Mouse (Mus musculus) skeletal muscle tissue, adult 2 months (tissue): Measurements from ENCODE around the gene Hipk1.
A peak's percentile ranks its signal among the peaks of the same experiment; 100 is the strongest.
"Not testable (repeated sequence)": the region's sequence is repeated elsewhere in the genome, so short reads cannot be mapped to it uniquely, and the experiment has no call there.

Experiments used
- DNase-seq: peaks from one replicate; pipeline ENCODE4 v3.0.0-alpha.2; 2012; ENCODE audit warnings: low read depth, low spot score

The Hipk1 gene

GRCm38 (mm10) chr3:103792566-103792965, 1.2 kb upstream of the Hipk1 start:
- no peak for DNase-seq

- DNase-seq, result not testable (repeated sequence)
Measured at GRCm38 (mm10) chr3:103792111-103792406, 696 bp upstream of the Hipk1 start.

GRCm38 (mm10) chr3:103790346-103791145, 817 bp downstream of the Hipk1 start:
- no peak for DNase-seq

GRCm38 (mm10) chr3:103789891-103790345, 1.4 kb downstream of the Hipk1 start:
- no peak for DNase-seq

GRCm38 (mm10) chr3:103789096-103789495, 2.3 kb downstream of the Hipk1 start:
- no peak for DNase-seq

- no peak for DNase-seq
Measured at GRCm38 (mm10) chr3:103787225-103787624, 4.1 kb downstream of the Hipk1 start.

- no peak for DNase-seq
Measured at GRCm38 (mm10) chr3:103782844-103783609, 8.3 kb downstream of the Hipk1 start.

GRCm38 (mm10) chr3:103780777-103781176, 10.6 kb downstream of the Hipk1 start:
- DNase-seq, result no peak

GRCm38 (mm10) chr3:103780271-103780670, 11.1 kb downstream of the Hipk1 start:
- no peak for DNase-seq

GRCm38 (mm10) chr3:103779183-103779582, 12.2 kb downstream of the Hipk1 start:
- DNase-seq, result no peak

- no peak for DNase-seq
Measured at GRCm38 (mm10) chr3:103778660-103779059, 12.7 kb downstream of the Hipk1 start.

GRCm38 (mm10) chr3:103777940-103778339, 13.4 kb downstream of the Hipk1 start:
- no peak for DNase-seq

- no peak for DNase-seq
Measured at GRCm38 (mm10) chr3:103774009-103774408, 17.4 kb downstream of the Hipk1 start.

GRCm38 (mm10) chr3:103773508-103773907, 17.9 kb downstream of the Hipk1 start:
- no peak for DNase-seq

- DNase-seq, result no peak
Measured at GRCm38 (mm10) chr3:103772846-103773245, 18.5 kb downstream of the Hipk1 start.

GRCm38 (mm10) chr3:103771531-103772130, 19.7 kb downstream of the Hipk1 start:
- DNase-seq, result peak; percentile 72

GRCm38 (mm10) chr3:103766789-103767188, 24.6 kb downstream of the Hipk1 start:
- no peak for DNase-seq

GRCm38 (mm10) chr3:103759261-103759970, 31.9 kb downstream of the Hipk1 start:
- DNase-seq, result no peak

- DNase-seq, result no peak
Measured at GRCm38 (mm10) chr3:103758456-103758855, 32.9 kb downstream of the Hipk1 start.

- DNase-seq, result no peak
Measured at GRCm38 (mm10) chr3:103756920-103757319, 34.4 kb downstream of the Hipk1 start.

GRCm38 (mm10) chr3:103755351-103755750, 36.0 kb downstream of the Hipk1 start:
- no peak for DNase-seq

- no peak for DNase-seq
Measured at GRCm38 (mm10) chr3:103751558-103751957, 39.8 kb downstream of the Hipk1 start.
